Mouse (Mus musculus) spleen, adult 18-20 months (tissue): ENCODE results near the gene Clca3a1.

Source experiments
- DNase-seq, 2 experiments: peaks; one replicate each; pipeline ENCODE4 v3.0.0; 2022; ENCODE audit warnings: mixed read lengths in 2 of 2

Gene Clca3a1

DNA sequence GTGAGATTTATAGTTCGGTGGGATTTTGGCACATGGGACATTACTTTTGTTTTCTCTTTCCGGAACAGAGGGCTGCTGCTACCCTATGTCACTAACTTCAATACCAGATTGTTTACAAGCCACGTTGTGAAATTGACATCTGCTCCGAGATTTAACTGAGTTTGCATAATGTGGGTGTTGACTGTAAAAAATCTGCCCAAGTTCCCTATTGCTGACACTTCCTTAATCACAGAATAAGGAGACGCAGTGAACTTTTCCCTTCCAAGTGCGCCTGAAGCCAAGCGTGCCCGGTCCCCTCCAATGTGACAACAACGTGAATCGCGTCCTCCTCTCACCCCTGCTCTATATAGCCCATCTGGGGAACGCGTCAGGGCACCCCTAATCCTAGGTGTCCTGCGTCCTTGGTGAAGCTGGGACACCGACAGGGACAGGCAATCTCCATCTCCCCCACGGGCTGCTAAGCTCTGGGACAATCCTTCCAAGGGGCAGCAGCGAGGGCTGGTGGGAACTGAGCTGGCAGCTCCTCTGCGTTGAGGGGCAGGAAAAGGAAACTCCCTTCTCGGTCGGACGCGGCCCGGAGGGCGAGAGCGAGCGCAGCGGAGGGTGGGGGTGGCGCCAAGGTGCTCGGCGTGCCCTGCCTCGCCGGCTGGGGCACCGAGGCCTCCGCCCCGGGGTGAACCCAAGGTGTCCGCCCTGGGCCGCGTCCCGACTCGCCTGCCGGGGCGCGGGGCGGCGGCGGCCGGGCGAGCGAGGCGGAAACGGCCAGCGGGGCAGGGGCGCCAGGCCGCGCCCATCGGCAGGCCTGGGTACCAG, 41.5 kb downstream of the Clca3a1 start:
- peak; percentile 68 to 74 for DNase-seq

- no peak for DNase-seq
Measured at GRCm38 (mm10) chr3:144718706-144719087, 42.1 kb downstream of the Clca3a1 start.

DNA sequence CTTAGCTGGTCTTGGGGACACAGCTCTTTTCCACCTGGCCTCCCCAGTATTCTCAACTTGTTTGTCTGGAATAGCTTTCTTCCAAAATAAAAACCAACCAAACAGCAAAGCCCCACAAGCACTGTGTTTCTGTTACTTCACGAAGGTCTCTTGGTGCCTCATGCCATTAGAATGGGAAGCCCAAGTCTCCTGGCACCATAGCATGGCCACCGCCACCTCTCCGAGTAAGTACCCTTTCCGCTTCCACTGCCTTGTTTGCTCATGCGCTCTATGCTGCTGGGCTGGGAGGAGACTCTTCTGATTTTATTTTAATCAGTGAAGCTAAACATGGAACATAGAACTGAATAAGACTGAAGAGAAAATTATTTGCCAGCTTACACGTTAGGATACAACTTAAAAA, 42.9 kb downstream of the Clca3a1 start:
- no peak for DNase-seq

DNA sequence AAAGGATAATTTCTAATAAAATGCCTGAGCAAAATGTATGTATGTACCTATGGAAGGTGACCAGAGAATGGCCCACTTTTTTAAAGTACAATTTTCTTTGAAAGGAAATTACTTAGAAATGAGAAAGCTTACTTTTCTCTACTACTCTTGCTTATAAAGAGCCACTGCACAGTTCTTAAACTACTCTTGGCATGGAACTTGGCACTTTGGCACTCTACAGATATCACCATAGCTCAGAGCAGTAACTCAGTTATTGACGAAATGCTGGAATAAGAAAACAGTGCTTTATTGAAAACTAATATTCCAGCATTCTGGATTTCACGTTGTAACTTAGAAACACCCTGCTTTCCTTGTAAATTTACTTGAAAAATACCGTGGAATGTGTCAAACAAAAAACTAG, 43.7 kb downstream of the Clca3a1 start:
- no peak for DNase-seq

GRCm38 (mm10) chr3:144715901-144716300, 44.9 kb downstream of the Clca3a1 start:
- peak; percentile 31 to 38 for DNase-seq

GRCm38 (mm10) chr3:144715033-144715432, 45.7 kb downstream of the Clca3a1 start:
- no peak for DNase-seq

GRCm38 (mm10) chr3:144714606-144715005, 46.2 kb downstream of the Clca3a1 start:
- no peak for DNase-seq

- no peak for DNase-seq
Measured at GRCm38 (mm10) chr3:144714126-144714525, 46.7 kb downstream of the Clca3a1 start.

- no peak for DNase-seq
Measured at GRCm38 (mm10) chr3:144711607-144712206, 49.1 kb downstream of the Clca3a1 start.

GRCm38 (mm10) chr3:144708612-144709011, 52.2 kb downstream of the Clca3a1 start:
- DNase-seq: no peak

DNA sequence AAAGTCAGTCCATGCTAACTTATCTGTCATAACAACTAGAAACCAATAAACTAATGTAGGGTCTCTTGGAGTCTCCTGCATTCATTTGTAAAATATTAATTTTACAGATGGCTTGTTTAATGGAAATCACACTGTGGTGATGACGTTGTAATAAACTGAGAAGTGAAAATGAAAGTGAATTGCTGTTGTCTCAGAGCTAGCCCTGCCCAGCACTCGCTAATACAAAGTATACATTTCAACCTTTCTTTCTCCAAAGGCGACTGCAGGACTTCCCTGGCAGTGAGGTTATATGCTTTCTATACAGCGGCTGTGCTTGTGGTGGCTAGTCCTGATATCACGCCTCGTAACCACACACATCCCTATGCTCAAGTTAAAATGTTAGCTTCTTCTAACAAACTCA, 56.8 kb downstream of the Clca3a1 start:
- DNase-seq: no peak

DNA sequence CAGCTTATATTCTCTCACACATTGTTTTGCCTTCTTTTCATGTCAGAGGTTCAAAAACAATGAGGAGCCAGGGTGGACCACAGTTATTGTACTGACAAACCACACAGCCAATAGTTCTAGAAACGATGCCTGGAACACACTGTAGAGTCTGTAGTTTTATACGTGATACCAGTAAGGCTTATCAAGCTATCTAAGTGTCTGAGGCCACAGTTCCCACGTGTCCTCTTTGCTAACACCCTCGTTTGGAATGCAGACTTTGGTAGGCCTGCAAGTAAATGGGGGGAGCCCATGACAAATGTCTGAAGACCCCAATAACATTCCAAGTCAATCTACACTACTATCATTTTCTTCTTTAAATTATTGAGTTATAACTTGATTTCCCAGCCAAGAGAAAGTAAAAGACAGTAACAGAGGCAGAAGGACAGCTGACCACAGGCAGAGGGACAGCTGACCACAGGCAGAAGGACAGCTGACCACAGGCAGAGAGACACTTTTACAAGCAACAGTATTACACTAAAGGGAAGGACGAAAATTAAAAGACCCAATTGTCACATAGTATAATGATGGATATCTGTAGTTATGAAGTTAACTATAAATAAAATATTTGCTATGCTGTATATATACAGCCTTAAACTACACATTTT, 61.9 kb downstream of the Clca3a1 start:
- no peak for DNase-seq

GRCm38 (mm10) chr3:144697942-144698341, 62.8 kb downstream of the Clca3a1 start:
- no peak for DNase-seq

DNA sequence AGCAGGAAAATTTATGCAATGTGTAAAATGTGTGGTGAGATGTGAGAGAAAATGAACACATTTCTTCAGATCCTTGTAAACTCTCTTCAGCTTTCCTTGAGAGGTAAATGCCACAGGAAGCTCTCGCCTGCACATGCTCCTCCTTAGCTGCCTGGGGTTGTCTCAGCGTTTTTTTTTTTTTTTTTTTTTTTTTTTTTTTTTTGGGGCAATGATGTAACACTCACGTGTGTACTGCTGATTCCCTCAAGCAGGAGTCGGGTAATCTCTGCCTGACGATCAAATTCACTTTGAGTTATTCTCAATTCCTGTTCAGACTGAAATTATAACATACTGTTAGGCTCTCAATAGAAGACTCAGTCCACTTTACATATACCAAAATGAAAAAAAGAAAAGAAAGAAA, 63.6 kb downstream of the Clca3a1 start:
- no peak for DNase-seq

GRCm38 (mm10) chr3:144694941-144695340, 65.8 kb downstream of the Clca3a1 start:
- DNase-seq: no peak

DNA sequence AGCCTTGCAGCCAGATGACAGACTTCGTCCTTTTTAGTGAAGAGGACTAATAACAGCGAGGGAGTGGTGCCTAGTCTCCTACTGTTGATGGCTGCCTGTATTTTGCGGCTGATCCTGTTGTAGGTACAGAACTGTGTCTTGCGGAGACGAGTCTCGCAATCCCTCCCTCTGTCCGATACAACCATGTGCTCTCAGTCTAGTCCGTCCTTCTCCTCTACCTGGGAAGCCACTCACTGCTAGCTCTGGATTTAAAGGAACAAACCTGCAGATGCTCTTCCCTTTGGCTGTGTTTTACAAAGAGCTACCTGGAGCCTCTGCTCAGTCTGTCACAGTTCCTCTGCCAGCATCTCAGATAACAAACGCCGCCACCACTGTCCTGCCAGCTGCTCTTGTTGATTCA, 66.7 kb downstream of the Clca3a1 start:
- DNase-seq: no peak

DNA sequence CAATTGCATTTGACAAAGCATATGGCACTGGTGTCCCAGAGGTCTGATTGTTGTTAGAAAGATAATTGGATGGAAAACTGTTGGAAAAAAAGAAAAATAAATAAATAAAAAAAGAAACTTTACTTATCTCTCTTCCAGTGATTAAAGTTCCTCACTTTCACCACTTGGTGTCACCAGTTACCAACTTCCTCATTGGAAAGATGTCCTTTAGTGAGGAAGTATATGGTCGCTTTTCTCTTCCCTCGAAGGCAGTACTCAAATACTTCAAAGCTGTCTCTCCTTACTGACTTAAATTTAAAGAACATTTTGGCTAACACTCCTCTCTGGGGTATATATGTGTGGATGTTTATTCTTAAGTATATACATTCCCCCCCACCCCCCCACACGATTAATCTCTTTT, 68.7 kb downstream of the Clca3a1 start:
- DNase-seq: no peak

GRCm38 (mm10) chr3:144689236-144689635, 71.5 kb downstream of the Clca3a1 start:
- no peak for DNase-seq

DNA sequence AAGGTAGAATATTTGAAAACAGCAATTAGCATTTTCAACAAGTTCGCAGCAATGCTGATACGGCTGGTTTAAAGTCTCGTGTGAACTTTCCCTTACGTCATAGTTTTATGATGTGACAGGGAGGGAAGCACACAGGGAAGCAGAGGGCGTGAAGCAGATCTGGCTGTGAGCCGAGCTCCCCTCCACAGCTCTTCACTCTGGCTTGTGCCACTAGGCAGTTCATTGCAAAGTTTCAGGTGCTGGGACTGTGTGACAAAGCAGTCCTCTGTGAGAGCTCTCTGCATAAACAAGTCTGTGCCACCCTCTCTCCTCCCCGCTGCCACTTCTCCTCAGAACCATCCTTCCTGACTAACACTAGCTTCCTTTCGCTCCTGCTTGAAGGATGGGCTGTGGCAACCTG, 72.5 kb downstream of the Clca3a1 start:
- DNase-seq: no peak

DNA sequence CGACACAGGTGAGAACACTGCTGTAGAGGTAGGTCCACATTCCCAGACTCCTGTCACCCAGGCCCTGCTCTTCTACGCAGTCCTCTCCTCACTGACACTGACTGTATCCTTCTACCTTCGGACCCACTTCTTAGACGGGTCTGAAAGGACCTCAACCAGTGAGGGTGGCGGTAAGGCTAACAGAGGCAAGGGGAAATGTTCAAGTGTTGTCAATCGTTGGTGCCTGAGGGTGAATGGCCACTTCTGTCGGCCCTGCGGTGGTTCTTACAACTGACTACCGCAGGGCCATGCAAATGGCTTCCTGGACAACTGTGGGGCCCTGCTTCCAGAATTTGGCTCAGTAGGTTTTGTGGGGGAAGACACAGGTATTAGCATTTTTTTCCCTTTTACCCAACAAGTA, 73.2 kb downstream of the Clca3a1 start:
- DNase-seq: no peak

- DNase-seq: no peak
Measured at GRCm38 (mm10) chr3:144686146-144686545, 74.6 kb downstream of the Clca3a1 start.

DNA sequence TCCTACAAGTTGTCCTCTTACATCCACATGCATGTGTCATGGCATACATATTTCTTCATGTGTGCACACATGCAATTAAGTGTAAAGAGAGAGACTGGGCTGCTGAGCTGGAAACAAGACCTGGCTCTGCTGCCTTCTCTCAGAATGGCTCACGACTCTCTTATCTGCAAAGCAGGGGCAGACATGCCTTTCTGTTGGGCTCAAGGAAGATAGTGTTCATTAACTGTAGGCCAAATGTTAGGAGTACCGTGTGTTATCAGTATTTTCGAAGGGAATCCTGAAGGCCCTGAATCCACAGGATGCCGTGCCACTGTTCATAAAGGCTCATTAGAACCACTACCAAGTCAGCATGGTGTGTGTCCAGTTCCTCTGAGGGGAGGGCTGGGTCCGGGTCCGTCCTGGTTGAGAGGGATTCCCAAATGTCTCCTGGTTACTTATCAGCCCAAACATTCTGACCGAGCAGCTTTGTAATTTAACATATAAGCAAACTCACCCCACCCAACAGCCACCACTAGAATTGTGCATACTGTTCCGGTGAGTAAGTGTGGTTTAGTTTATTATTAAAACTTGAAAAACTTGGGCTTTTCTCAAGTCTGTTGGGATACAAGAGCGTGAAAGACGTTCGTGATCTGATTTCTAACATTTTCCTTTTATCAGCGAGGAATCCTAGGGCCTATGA, 77.5 kb downstream of the Clca3a1 start:
- no peak for DNase-seq

GRCm38 (mm10) chr3:144681542-144681941, 79.2 kb downstream of the Clca3a1 start:
- no peak for DNase-seq
